Mouse (Mus musculus) liver, embryonic 16.5 days (tissue): ENCODE data around the gene Apol11a. TPM values are rescaled to one million over a fixed set of nuclear protein-coding genes. Genes with fewer than 3 reads are reported as not detected.
"Not testable (repeated sequence)": the region's sequence is repeated elsewhere in the genome, so short reads cannot be mapped to it uniquely, and the experiment has no call there.

Source experiments
- ATAC-seq: fragments of 200-750 bp; cut with Nextera tagmentation; 2 replicates; pipeline ENCODE4 v1.8.0; 2017; ENCODE audit warnings: low read depth, mild to moderate bottlenecking, moderate number of reproducible peaks, moderate library complexity
- H3K27ac ChIP-seq: fragments of 300-500 bp; sonication (generic); 2 replicates; pipeline ENCODE4 v1.5.1; 2014; ENCODE audit warnings: mild to moderate bottlenecking, low read length
- H3K27me3 ChIP-seq: fragments of 300-500 bp; sonication (generic); 2 replicates; pipeline ENCODE4 v1.6.1; 2014; ENCODE audit warnings: low read depth, low read length, mixed read lengths; ENCODE audit not compliant: control insufficient read depth, insufficient read depth
- H3K36me3 ChIP-seq: fragments of 300-500 bp; sonication (generic); 2 replicates; pipeline ENCODE4 v1.6.1; 2014; ENCODE audit warnings: mild to moderate bottlenecking; ENCODE audit not compliant: control insufficient read depth, insufficient read depth
- H3K4me1 ChIP-seq: fragments of 300-500 bp; sonication (generic); 2 replicates; pipeline ENCODE4 v1.6.1; 2014; ENCODE audit warnings: low read depth, low read length, mixed read lengths; ENCODE audit not compliant: control insufficient read depth
- H3K4me2 ChIP-seq: fragments of 300-500 bp; sonication (generic); 2 replicates; pipeline ENCODE4 v1.6.1; 2014; ENCODE audit warnings: low read depth, low read length, mixed read lengths
- H3K4me3 ChIP-seq: fragments of 300-500 bp; sonication (generic); 2 replicates; pipeline ENCODE4 v1.5.1; 2014; ENCODE audit warnings: low read depth, mild to moderate bottlenecking, low read length
- H3K9ac ChIP-seq: fragments of 300-500 bp; sonication (generic); 2 replicates; pipeline ENCODE4 v1.6.1; 2014; ENCODE audit warnings: low read depth, low read length
- H3K9me3 ChIP-seq: fragments of 300-500 bp; sonication (generic); replicated peaks from 2 replicates; pipeline ENCODE4 v1.6.1; 2016; ENCODE audit warnings: low read length; ENCODE audit not compliant: control insufficient read depth
- WGBS: fragments of 180-500 bp; shearing (Covaris S2); extraction: QIAGEN DNeasy Blood & Tissue Kit; methylation state at CpG from one replicate; pipeline ENCODE4 v1.1.7; 2014; ENCODE audit not compliant: insufficient replicate concordance; 5-methylcytosine and 5-hydroxymethylcytosine counted together
- polyA plus RNA-seq: library from polyadenylated mRNA; unstranded; fragments of >200 nt; fragmentation: Nextera tagmentation; extraction: Ambion mirVana; gene quantifications from 2 replicates; pipeline ENCODE4 v1.2.1, GENCODE M21; 2015

The Apol11a gene
- polyA plus RNA-seq, 1 experiment from 2014 or later, result 0.11 TPM

GRCm38 (mm10) chr15:77539221-77539620 lies 31.1 kb downstream of the Apol11a start:
- not testable (repeated sequence) for ATAC-seq, H3K27ac ChIP-seq, H3K9me3 ChIP-seq, H3K4me1 ChIP-seq, H3K4me2 ChIP-seq, H3K4me3 ChIP-seq, H3K9ac ChIP-seq, H3K27me3 ChIP-seq, H3K36me3 ChIP-seq
- 12% methylated on average over 1 of the region's 1 CpGs for WGBS

- Histone ChIP-seq H3K9ac (no peak within 1 kb of the TSS), H3K27ac (no peak within 1 kb of the TSS), H3K4me2 (no peak within 1 kb of the TSS), H3K27me3 (no peaks in the 10 kb centered on the region), H3K4me1 (no peaks in the 10 kb centered on the region), H3K4me3 (no peak within 1 kb of the TSS), H3K36me3 (no peaks in the 10 kb centered on the region), H3K9me3 (no peaks in the 10 kb centered on the region)
- no peak for ATAC-seq
Measured at GRCm38 (mm10) chr15:77561792-77562191, 53.7 kb downstream of the Apol11a start, which contains the start of gene 1700025B11Rik. TSS of gene 1700025B11Rik (minus strand) at chr15:77561892.

- Histone ChIP-seq H3K36me3 (no peaks in the 10 kb centered on the region), H3K27ac (no peak overlapping the region), H3K4me1 (no peaks in the 10 kb centered on the region), H3K9me3 (no peaks in the 10 kb centered on the region), H3K4me2 (no peak overlapping the region), H3K27me3 (no peaks in the 10 kb centered on the region), H3K4me3 (no peak overlapping the region), H3K9ac (no peak overlapping the region)
- ATAC-seq, result no peak
Measured at GRCm38 (mm10) chr15:77563219-77563618, 55.1 kb downstream of the Apol11a start.

Other genes starting within 250 kb of the Apol11a start
- 12.7 and 14.4 TPM in 2 replicates for gene Rbfox2, start 201.3 kb upstream of the Apol11a start, polyA plus RNA-seq
- 3.9 and 7.3 TPM in 2 replicates for gene Apol7a, start 109.2 kb upstream of the Apol11a start, polyA plus RNA-seq
- 0.15 TPM in 1 of 2 replicates, not detected in the other for gene Apol9a, start 97.1 kb upstream of the Apol11a start, polyA plus RNA-seq
- not detected in 2 replicates for gene Apol7b, start 60.8 kb upstream of the Apol11a start, polyA plus RNA-seq
- gene Apol10a, start 31.2 kb upstream of the Apol11a start, polyA plus RNA-seq, result 0.04 TPM in 1 of 2 replicates, not detected in the other
- gene Apol7c, start 25.0 kb downstream of the Apol11a start, polyA plus RNA-seq, result 0.04 TPM in 1 of 2 replicates, not detected in the other
- gene 1700025B11Rik, start 53.6 kb downstream of the Apol11a start, polyA plus RNA-seq, result not detected in 2 replicates
- not detected in 2 replicates for gene Apol10b, start 87.9 kb downstream of the Apol11a start, polyA plus RNA-seq
- not detected in 2 replicates for gene Gm36245, start 91.0 kb downstream of the Apol11a start, polyA plus RNA-seq
- 4.4 and 4.5 TPM in 2 replicates for gene Apol11b, start 135.0 kb downstream of the Apol11a start, polyA plus RNA-seq
- gene Apol7e, start 190.6 kb downstream of the Apol11a start, polyA plus RNA-seq, result not detected in 2 replicates
- not detected in 2 replicates for gene Apol9b, start 220.8 kb downstream of the Apol11a start, polyA plus RNA-seq
- gene Apol8, start 248.7 kb downstream of the Apol11a start, polyA plus RNA-seq, result 26.2 and 26.9 TPM in 2 replicates